Mouse (Mus musculus): ENCODE results near the gene Slc13a4.

Slc13a4 gene

GRCm38 (mm10) chr6:35298323-35298722 lies 9.6 kb downstream of the Slc13a4 start:
- DNase-seq = no peak

GRCm38 (mm10) chr6:35297516-35298227 lies 10.3 kb downstream of the Slc13a4 start:
- no peak for DNase-seq

GRCm38 (mm10) chr6:35297001-35297400 lies 10.9 kb downstream of the Slc13a4 start:
- DNase-seq = no peak

- DNase-seq = no peak
Observed at GRCm38 (mm10) chr6:35294964-35295363, 13.0 kb downstream of the Slc13a4 start.

GRCm38 (mm10) chr6:35289676-35290075 lies 18.3 kb downstream of the Slc13a4 start:
- peak in 1 of 2 experiments; percentile 2 for DNase-seq

GRCm38 (mm10) chr6:35288920-35289319 lies 19.0 kb downstream of the Slc13a4 start:
- DNase-seq = no peak

GRCm38 (mm10) chr6:35288114-35288761 lies 19.7 kb downstream of the Slc13a4 start:
- DNase-seq = peak; percentile 2 to 3

GRCm38 (mm10) chr6:35279306-35279705 lies 28.6 kb downstream of the Slc13a4 start:
- DNase-seq = no peak

GRCm38 (mm10) chr6:35277903-35278587 lies 29.9 kb downstream of the Slc13a4 start:
- no peak for DNase-seq

- no peak for DNase-seq
Observed at GRCm38 (mm10) chr6:35273391-35274082, 34.4 kb downstream of the Slc13a4 start.

- no peak for DNase-seq
Observed at GRCm38 (mm10) chr6:35271868-35272765, 35.8 kb downstream of the Slc13a4 start.

- DNase-seq = no peak
Observed at GRCm38 (mm10) chr6:35271094-35271855, 36.7 kb downstream of the Slc13a4 start.

- no peak for DNase-seq
Observed at GRCm38 (mm10) chr6:35269643-35270042, 38.3 kb downstream of the Slc13a4 start.

GRCm38 (mm10) chr6:35268711-35269110 lies 39.2 kb downstream of the Slc13a4 start:
- DNase-seq = no peak

- no peak for DNase-seq
Observed at GRCm38 (mm10) chr6:35265580-35266278, 42.2 kb downstream of the Slc13a4 start.

GRCm38 (mm10) chr6:35260531-35260930 lies 47.4 kb downstream of the Slc13a4 start:
- DNase-seq = no peak

- no peak for DNase-seq
Observed at GRCm38 (mm10) chr6:35259526-35259925, 48.4 kb downstream of the Slc13a4 start.

GRCm38 (mm10) chr6:35258922-35259321 lies 49.0 kb downstream of the Slc13a4 start:
- DNase-seq = peak in 1 of 2 experiments; percentile 8

- no peak for DNase-seq
Observed at GRCm38 (mm10) chr6:35257626-35258190, 50.2 kb downstream of the Slc13a4 start.

GRCm38 (mm10) chr6:35256691-35257090 lies 51.2 kb downstream of the Slc13a4 start:
- no peak for DNase-seq
